Mouse (Mus musculus) heart, adult 2 months (tissue): ENCODE measurements around the gene Fam3c.

ENCODE experiments used
- CTCF ChIP-seq: fragments of 200-600 bp; IDR thresholded peaks from 2 replicates; pipeline ENCODE4 v1.8.1; 2022; ENCODE audit warnings: antibody characterized with exemption, mild to moderate bottlenecking, moderate library complexity
- EP300 ChIP-seq: fragments of 200-500 bp; IDR thresholded peaks from 2 replicates; pipeline ENCODE4 v1.6.1; 2011; ENCODE audit warnings: low read depth, low read length, control low read depth; ENCODE audit not compliant: insufficient read depth
- POLR2A ChIP-seq: fragments of 200-500 bp; IDR thresholded peaks from 2 replicates; pipeline ENCODE4 v1.6.1; 2011; ENCODE audit warnings: mild to moderate bottlenecking, low read depth, low read length, control low read depth; ENCODE audit not compliant: insufficient read depth

- TF ChIP-seq EP300 (no peak), CTCF (no peak), POLR2A (no peak)
These were observed 39.2 kb upstream of the Fam3c start for GRCm38 (mm10) chr6:22395207-22395606.
